Mouse (Mus musculus): ENCODE measurements at regions not wholly inside any gene's neighbourhood (a gene's known extent, or its start where the extent isn't known, plus 50 kb on each side); places are given as distances from the start of the nearest gene placed in this dataset.

DNA sequence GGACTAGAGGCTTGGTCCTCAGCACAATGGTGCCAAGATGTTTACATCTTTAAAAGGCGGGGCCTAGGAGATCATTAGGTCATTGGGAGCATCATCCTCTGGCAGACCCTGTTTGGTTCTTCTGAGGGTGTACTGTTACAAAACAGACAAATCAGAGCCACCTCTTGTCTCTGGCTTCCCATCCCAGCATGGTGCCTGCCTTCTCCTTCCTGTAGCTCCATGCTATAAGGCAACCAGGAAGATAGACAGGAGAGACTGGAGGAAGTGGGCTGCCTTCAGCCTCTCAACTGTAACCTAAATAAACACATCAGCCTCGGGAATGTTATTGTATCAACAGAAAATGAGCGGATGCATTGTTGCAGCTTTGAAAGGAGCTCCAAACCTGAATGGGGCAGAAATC lies 529.8 kb upstream of the Gm765 start:
- DNase-seq = no peak

DNA sequence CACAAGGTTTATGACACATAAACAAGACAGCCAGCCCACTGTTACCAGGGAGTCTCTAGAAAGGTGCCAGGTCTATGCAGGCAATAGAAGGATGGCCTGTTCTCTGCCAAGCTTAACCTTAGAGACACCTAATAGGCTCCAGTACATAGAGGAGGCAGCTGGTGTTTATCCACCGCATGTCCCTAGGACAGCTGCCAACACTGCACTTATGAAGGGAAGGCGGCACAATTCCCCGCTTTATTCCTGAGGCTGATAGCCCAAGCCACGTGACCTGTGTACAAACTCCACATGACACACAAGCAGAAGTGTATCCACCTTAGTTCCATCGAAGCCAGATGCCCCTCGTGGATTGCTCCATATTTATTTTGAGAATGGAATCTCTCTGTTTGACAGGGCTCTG lies 527.2 kb upstream of the Gm765 start:
- DNase-seq = no peak

DNA sequence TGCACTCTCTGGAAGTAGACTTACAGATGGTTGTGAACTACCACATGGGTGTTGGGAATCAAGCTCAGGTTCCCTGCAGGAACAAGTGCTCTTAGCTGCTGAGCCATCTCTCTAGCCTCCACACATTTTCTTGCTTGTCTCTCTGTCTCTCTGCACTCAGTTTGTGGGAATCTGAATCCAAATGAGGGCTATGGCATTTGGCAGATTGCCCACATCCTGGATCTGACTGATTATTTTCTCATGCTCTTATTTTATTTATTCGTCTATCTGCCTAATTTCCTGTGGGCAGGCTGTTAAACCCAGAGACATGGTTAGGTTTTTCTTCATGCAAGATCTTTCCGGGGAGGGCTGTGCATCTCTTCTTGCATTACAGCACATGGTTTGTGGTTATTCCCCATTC lies 521.8 kb upstream of the Gm765 start:
- DNase-seq = no peak

DNA sequence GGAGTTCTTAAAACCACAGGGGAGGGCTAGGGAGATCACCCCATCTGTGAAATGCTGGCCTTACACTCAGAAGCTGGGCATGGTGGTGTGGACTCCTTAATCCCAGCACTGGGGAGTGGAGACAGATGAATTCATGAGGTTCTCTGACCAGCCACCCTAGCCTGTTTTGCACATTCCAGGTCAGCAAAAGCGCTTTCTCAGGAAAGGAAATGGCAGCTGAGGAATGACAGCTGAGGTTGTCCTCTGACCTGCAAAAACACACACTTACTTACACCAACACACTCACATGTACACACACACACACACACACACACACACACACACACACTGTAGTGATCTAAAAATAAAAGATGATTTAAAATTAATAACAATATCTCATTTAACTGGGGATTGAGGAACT lies 513.4 kb upstream of the Gm765 start:
- DNase-seq = no peak

DNA sequence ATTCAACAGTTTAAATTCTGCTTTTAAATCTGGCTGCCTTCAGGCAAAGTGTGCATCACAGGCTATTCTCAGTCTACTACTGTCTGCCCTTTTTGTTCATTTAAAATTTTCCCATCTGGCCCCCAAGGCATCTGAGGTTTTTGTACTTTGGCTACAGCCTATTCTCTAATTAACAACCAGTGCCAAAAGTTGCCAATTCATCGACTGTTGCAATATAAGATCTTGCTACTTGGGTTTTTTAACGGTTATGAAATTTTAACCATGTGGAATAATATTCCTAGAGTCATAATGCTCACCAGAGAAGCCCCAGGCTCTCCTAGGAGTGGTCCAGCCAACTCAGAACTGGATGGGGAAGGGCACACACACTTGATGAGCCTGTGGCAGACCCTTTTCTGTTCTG lies 508.4 kb upstream of the Gm765 start:
- no peak for DNase-seq

DNA sequence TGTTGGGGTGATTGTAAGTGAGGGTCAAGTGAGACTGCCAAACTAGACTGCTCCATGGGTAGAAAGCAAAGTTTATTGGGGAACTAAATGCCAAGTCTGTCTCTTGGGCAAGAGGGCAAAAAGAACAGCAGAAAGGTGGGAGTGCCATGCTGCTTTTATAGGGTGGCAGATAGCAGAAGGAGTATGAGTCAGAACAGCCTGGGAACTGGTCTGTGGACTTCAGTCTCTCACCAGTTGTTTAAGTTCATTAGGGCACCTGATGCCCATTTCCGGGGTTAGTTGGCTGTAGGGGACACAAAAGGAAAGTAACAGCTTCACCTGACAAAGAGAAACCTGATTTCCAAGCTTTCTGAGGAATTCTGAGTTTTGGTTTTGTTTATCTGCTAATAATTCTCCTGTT lies 506.3 kb upstream of the Gm765 start:
- DNase-seq = no peak

DNA sequence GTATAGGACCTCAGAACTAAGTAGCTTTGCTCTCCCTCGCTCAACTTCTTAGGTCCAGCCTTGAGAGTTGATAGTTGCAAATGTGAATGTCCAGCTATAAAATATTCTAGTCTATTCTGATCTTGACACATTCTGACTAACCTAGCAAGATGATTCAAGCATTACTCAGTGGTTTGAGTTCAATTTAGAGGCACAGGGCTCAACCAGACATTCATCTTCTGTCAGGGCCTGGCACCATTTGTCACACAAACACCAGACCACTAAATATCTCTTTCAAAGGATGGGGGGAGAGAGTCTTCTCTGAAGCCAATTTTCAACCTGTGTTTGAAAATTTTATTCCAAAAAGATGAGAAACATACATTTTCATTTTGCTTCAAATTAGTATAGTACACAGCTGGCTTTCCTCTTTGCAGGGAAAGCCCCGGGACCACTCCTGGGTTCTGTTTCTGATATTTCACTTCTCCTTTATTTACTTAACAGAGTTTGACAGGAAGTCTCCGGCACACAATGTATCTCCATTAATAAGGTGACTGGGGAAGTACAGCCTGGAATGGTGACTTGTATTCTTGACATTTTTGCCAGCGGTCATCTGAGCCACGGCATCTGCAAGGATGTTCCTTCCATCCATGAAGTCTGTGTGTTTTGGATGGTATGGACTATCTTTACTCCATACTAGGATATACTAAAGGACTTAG lies 503.6 kb upstream of the Gm765 start:
- no peak for DNase-seq

DNA sequence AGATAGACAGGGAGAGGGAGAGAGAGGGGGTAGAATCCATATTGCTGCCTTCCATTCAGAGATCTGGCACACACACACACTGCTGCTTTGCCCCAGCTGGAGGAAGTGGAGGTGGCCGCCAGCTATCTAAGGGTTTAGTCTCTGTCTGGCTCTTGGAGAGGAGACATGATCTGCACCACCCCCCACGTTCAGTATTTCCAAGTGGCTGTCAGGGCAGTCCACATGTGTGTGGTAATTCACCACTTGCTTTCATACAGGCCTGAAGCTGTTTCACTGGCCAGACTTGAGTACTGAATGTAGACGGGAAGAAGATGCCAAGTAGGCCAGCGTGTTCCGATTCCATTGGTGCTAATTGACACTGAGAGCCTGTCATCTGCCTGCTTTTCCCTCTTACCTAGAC lies 501.0 kb upstream of the Gm765 start:
- peak; percentile 62 for DNase-seq

DNA sequence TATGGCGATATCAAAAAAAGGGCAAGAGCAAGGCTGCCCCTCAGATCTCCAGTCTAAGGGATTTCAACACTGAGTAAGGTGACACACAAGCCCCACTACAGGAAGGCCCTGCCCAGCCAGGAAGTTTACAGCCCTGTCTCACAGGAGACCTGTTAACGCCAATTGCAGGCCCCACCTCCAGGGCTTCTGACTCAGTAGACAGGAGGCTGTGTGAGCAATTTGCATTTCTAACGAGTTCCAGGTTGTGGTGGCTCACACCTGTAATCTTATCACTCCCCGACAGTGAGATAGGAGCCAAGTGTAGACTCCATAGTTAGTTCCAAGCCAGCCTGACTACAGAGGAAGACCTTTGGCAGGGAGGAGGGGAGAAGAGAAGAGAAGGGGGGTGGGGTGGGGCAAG lies 500.4 kb upstream of the Gm765 start:
- no peak for DNase-seq

DNA sequence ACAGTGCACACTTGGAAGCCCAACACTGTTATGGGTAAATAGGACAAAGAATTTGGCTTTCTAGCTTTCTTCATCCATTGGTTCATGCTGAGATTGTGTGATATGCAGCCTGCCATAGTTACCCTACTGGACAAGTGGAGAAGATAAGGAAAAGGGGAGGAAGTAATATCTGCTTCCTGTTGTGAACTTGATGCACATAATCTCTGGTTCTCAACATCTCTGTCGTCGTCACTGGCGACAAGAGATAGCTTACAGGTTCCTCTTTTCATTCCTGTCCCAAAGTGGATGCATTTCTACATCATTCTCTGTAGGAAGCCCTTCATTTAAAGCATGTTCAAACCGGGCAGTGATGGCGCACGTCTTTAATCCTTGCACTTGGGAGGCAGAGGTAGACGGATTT lies 491.4 kb upstream of the Gm765 start:
- DNase-seq = no peak

DNA sequence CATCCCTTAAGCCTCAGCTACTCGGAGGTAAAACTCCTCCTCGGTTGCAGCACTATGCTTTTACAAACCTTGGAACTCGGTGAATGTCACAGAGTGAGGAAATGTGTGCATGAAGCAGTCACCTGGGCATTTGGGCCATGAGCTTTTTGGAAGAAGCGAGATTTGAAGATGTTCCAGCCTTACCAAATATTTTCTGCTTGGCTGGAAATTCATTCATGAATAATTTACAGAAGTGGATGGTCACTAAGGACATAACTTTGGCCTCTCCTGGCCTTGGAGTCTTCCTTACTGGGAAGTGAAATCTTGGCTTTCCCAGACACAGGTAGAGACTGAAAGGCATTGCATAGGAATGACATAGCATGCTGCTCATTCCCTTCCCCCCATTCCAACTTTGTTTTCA lies 487.6 kb upstream of the Gm765 start:
- DNase-seq = no peak

DNA sequence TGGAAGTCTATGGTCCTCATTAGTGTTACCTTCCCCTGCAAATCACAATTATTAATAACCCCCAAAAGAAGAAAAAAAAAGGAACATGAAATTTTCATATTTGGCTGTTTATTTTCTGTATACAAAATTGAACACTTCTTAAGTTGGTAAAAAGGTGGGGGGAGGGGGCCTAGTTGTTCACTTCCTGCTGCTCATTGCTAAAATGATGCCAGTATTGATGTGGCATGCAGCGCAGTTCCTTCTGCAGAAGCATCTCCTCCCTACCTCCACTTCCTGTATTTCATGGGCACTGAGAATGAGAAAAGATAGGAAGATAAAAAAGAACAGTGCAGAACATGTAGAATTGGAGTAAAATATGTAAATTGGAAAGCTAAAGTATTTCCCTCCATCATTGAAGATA lies 465.5 kb upstream of the Gm765 start:
- DNase-seq = no peak

DNA sequence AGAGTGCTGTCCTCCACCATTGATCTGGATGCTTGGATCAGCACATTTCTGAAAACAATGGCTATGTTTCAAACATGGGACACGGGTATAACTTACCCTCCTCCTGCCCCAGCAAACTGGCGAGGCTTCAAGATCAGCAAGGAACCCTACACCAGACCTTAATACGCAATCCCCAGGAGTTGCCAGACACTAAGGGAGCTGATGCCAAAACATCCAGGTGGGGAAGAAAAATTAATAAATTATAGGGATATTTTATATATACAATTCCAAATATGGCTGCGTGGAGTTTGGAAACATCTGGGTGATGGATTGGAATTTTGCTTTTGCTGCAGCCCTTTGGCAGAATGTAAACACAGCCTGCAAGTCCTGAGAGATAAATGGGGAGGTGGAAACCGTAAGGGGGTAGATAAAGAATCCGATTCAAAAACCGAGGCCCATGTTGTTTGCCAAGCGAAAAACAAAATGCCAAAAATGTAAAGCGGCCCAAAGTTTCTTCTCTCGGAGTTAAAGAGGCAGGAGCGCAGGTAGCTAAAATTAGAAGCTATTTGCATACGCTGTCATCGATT lies 460.9 kb upstream of the Gm765 start:
- no peak for DNase-seq

DNA sequence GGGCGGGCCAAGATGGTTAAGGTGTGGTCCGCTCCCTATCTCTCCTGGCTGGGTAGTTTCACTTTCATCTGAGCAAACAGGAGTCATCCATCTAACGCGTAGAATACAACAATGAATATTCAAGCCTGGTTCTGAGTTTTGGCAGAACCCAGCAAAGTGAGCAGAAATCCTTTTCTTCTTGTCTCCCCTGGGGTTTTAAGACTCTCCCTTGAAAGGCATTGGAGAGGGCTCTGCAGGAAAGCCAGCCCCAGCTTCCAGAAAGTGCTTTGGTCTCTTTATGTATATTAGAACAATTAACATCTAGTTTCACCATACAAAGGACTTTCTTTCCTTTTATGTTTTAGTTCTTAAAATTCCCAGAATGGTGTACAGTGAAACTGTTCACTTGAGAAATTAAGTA lies 458.5 kb upstream of the Gm765 start:
- no peak for DNase-seq

DNA sequence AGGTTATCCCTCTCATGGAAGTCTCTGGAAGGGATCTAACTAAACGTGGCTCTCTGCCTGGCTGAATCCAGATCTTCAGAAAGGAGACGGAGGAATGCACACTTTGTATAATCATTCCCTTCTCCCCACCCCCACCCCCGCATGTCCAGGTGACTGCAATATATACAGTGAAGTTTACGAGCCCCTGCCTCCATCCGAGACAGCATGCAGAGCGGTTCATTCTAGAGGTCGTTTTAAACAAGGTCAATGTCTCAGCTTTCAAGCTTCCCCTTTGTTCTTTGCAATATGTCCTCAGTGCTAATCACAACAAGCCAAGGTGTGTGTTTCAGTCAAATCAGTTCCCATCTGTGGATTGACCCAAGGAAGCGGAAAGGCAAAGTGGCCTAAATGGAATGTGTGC lies 457.5 kb upstream of the Gm765 start:
- DNase-seq = no peak

DNA sequence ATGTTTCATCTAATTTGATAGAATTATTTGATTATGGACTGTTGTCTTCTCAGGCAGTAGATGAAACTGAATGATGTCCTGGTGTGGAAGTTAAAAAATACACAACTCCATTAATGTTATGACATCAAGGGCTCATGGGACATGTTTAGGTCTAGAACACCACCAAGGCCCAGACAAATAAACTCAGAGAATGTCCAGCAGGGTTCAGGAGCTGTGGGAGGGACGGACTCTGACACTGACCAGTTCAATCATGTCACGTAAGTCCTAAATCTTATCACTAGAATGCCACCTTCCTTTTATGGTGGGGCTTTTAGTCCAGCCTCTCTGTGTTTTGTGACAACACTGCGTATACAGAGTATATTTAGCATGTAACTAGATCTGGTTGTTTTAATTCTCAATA lies 455.2 kb upstream of the Gm765 start:
- no peak for DNase-seq

DNA sequence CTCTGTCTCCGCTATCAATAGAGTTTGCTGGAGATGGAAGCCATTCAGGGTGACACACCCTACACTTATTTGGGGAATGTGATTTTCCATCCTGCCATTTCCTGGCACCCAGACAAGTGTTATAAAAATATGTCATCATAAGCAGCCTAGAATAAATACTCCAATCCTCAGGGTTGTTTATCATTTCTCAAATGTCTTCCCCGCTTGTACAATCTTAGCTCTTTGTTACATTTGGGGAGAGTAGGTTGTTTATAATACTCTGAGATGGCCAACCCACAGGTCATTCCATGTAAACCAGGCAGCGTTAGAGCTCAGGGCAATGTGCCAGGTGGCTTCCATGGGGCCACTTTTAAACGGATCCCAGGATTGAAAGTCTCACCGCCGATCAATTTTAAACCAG lies 454.8 kb upstream of the Gm765 start:
- no peak for DNase-seq

DNA sequence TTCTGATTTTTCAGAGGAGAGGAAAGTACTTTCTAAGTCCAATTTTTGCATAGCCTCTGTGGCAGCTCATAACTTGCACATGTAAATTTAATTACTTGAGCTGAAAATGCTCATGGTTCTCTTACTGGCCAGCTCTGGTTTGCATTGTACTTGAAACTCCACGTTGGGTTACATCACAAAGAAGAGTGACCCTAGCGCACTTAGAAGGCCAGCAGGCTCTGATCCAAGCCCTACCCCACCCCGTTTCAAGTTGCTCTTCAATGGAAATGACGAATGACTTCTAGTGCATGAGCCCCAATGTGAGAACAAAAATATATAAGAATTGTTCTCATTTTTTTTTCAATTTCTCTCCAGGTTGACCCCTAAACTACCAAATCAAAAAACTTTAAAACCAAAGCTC lies 454.1 kb upstream of the Gm765 start:
- peak; percentile 6 for DNase-seq

DNA sequence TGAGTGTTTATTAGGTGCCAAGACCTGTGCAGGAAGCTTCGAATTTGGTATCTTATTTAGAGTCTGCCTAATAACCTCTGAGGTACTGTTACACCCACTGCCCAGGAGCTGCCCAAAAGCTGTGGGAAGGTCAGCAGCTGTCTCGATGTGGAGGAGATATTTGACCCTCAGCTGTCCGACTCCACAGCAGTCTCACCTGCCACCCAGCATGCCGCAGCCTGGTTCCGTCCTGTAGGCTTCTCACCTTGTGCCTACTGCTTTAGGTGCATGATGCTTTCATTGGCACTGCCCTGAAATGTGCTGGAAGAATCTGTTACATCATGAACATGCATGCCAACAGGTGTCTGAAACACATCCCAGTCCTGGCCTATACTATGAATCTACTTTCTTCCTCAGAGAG lies 444.9 kb upstream of the Gm765 start:
- no peak for DNase-seq

DNA sequence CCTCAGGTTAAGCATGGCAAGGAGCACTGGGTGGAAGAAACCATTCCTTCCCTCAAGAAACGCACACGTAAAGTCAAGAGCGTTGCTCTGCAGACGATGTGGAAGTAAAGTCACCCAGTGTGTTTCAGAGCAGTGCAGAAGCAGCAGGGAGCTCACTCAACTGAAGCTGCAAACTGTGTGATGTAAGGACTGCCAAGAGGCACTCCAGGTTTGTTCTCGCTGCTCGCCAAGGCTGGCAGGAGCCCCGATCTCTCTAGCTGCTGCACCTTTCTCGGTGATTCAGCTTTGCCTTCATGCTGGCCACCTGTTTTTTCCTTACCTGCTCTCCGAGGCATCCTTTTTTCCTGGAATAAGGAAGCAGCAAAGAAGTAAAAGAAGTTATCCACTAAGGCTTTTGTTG lies 439.5 kb upstream of the Gm765 start:
- DNase-seq = peak; percentile 24

DNA sequence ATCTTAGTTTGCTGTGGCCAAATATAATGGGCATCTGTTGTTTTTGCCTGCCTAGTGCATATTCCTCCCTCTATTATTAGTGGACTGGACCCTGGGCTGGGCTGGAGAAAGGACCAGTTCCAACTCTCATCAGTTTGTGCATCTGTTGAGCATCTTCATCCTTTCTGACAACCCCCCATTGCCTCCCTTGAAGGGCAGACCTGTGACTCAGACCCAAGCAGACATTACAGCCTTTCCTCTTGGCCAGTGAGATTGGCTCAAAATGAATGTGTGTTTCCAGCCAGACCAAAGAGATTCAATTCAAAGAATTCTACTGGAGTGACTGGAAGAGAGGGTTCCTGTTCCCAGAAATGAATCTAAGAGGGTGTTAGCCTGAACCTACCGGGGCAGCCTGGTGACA lies 433.2 kb upstream of the Gm765 start:
- DNase-seq = no peak

DNA sequence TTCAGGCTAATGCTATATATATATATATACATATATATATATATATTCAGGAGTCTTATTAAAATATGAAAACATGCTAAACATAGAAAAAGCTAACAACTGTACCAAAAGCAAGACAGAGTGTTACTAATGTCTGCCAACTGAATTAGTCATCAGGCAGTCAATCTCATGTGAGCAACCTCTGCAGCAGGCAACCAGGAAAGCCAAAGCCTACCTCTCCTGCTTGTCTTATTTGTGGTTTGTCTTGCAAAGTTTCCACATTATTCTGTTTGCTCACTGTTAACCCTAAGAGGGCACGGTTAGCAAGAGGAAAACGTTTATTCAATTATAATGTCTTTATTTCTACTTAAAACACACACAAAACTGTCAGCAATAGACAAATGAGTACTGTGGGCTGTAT lies 427.4 kb upstream of the Gm765 start:
- DNase-seq = no peak

DNA sequence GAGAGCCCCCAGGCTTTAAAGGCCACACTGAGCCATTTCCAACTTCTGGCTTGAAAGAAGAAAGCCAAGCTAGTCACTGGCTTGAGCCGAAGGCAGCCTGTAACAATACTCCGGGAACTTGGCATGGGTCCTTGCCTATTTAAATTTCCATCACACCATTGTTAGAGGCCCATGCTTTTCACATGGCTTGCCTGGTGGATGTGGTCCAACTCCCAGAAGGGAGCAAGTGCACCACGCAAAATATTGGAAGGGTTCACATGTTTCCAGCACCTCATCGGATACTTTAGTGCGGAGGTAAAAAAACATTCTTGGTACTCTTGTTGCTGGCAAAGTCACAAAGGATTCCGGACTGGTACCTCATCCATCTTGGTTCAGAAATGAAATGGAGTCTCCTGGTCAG lies 426.8 kb upstream of the Gm765 start:
- DNase-seq = no peak

DNA sequence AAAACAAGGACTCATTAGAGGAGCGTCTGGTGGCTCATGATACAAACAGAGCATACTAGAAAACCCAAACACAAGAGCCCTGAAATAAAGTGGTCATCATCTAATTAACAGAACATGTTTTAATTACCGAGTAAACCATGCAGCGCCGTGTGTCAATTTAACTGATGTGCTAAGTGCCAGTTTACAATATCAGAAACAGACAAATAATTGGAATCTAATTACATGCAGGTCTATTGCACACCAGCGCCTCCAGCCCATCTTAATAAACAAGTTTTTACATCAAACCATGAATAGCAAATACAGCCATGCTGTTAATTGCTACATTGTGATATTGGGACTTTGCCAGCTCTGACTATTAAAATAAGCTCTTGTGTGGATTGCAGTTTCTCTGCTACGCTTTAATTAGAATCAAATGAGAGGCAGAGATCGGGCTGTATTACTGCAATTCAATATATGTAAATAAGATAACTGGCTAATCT lies 425.3 kb upstream of the Gm765 start:
- DNase-seq = no peak

DNA sequence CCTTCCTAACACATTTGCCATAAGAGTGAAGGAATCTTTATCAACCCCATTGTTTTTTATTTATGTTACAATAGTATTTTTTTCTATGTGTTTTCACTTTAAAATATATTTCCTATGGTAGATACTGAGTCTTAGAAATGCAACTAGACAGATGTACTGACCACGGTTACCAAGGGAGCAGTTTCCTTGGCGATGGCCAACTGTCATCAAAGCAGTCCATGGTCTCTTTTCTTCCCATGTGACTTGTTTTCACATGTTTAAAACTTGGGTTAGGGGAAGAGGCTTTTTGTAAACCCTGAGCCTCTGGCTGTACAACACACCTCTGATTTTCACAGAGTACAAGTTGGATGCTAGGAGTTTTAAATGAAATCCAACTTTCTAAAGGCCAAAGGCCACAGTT lies 411.9 kb upstream of the Gm765 start:
- DNase-seq = no peak

Measured in gastrocnemius, postnatal 25 days (tissue).